Mouse (Mus musculus) CH12.LX (cell line): ENCODE measurements at regions not wholly inside any gene's neighbourhood (a gene's known extent, or its start where the extent isn't known, plus 50 kb on each side); places are given as distances from the start of the nearest gene placed in this dataset.
"Not testable (repeated sequence)": the region's sequence is repeated elsewhere in the genome, so short reads cannot be mapped to it uniquely, and the experiment has no call there.

Experiments used
- DNase-seq: peaks from one replicate; pipeline ENCODE4 v3.0.0-alpha.2; 2013; ENCODE audit errors: extremely low read depth
- H3K27ac ChIP-seq: 2 replicates; pipeline ENCODE4 v1.5.1; 2012; ENCODE audit warnings: low read depth, mild to moderate bottlenecking, control low read depth, moderate library complexity; ENCODE audit not compliant: insufficient read depth
- H3K27me3 ChIP-seq: replicated peaks from 2 replicates; pipeline ENCODE3; 2012; ENCODE audit warnings: inconsistent platforms
- H3K36me3 ChIP-seq, 2 experiments: replicated peaks in 1 of 2; 2 replicates each; pipeline versions ENCODE3 to v1.6.1; 2012; ENCODE audit warnings: inconsistent platforms in 1 of 2, low read length in 1 of 2, mild to moderate bottlenecking in 1 of 2, mixed read lengths in 1 of 2, moderate library complexity in 1 of 2; ENCODE audit not compliant: control insufficient read depth in 1 of 2, insufficient read depth in 1 of 2
- H3K4me1 ChIP-seq, 2 experiments: 2 replicates each; pipeline ENCODE4 v1.6.1; 2012; ENCODE audit warnings: inconsistent platforms in 1 of 2, moderate library complexity in 1 of 2; ENCODE audit not compliant: insufficient read depth in 2 of 2, control insufficient read depth in 1 of 2
- H3K4me2 ChIP-seq: 2 replicates; pipeline ENCODE4 v1.6.1; 2012; ENCODE audit warnings: low read depth, mild to moderate bottlenecking, control low read depth; ENCODE audit not compliant: poor library complexity, insufficient read depth, severe bottlenecking
- H3K4me3 ChIP-seq, 3 experiments: fragments of 150-350 bp in 1 of 3; sonication (generic) in 1 of 3; replicated peaks in 1 of 3; 2 replicates each; pipeline versions ENCODE3 to v1.5.1; 2011 to 2012; ENCODE audit warnings: low read depth in 2 of 3, low read length in 2 of 3, mild to moderate bottlenecking in 2 of 3, moderate library complexity in 2 of 3, control low read depth in 1 of 3, improper control_type of control experiment in 1 of 3, inconsistent platforms in 1 of 3, mixed read lengths in 1 of 3; ENCODE audit not compliant: poor library complexity in 1 of 3
- H3K79me2 ChIP-seq: replicated peaks from 2 replicates; pipeline ENCODE4 v1.6.1; 2012; ENCODE audit warnings: mild to moderate bottlenecking, moderate library complexity; ENCODE audit not compliant: control insufficient read depth, poor library complexity, insufficient read depth, severe bottlenecking; ENCODE audit errors: extremely low read depth
- H3K9ac ChIP-seq: 2 replicates; pipeline ENCODE4 v1.6.1; 2012; ENCODE audit warnings: low read depth, mild to moderate bottlenecking, control low read depth, moderate library complexity; ENCODE audit not compliant: insufficient read depth
- H3K9me3 ChIP-seq: replicated peaks from 2 replicates; pipeline ENCODE3; 2012; ENCODE audit warnings: low read length, inconsistent platforms, mixed read lengths
- CHD1 ChIP-seq: IDR thresholded peaks from 2 replicates; pipeline ENCODE4 v1.6.1; 2012; ENCODE audit warnings: low read depth, low read length, improper control_type of control experiment, inconsistent platforms
- CHD2 ChIP-seq: IDR thresholded peaks from 2 replicates; pipeline ENCODE4 v1.6.1; 2011; ENCODE audit warnings: low read length, improper control_type of control experiment
- EP300 ChIP-seq: IDR thresholded peaks from 2 replicates; pipeline ENCODE4 v1.6.1; 2011; ENCODE audit warnings: low read length, improper control_type of control experiment
- ETS1 ChIP-seq: conservative IDR thresholded peaks from 2 replicates; pipeline ENCODE4 v1.6.1; 2012; ENCODE audit warnings: low read depth, mild to moderate bottlenecking, inconsistent platforms, low read length, improper control_type of control experiment, moderate library complexity
- GABPA ChIP-seq: IDR thresholded peaks from 2 replicates; pipeline ENCODE4 v1.6.1; 2012; ENCODE audit warnings: low read depth, low read length, improper control_type of control experiment, inconsistent platforms; ENCODE audit not compliant: insufficient replicate concordance
- MAFK ChIP-seq: IDR thresholded peaks from 2 replicates; pipeline ENCODE4 v1.6.1; 2011; ENCODE audit warnings: low read length, improper control_type of control experiment; ENCODE audit not compliant: insufficient replicate concordance
- MAX ChIP-seq: IDR thresholded peaks from 2 replicates; pipeline ENCODE4 v1.6.1; 2011; ENCODE audit warnings: low read length, improper control_type of control experiment
- MAZ ChIP-seq: IDR thresholded peaks from 2 replicates; pipeline ENCODE4 v1.6.1; 2012; ENCODE audit warnings: low read depth, mild to moderate bottlenecking, inconsistent platforms, low read length, improper control_type of control experiment, moderate library complexity
- MXI1 ChIP-seq: IDR thresholded peaks from 2 replicates; pipeline ENCODE4 v1.6.1; 2011; ENCODE audit warnings: mild to moderate bottlenecking, low read depth, low read length, improper control_type of control experiment
- NELFE ChIP-seq: IDR thresholded peaks from 2 replicates; pipeline ENCODE4 v1.6.1; 2011; ENCODE audit warnings: low read depth, low read length, improper control_type of control experiment
- PAX5 ChIP-seq: IDR thresholded peaks from 2 replicates; pipeline ENCODE4 v1.6.1; 2012; ENCODE audit warnings: low read length, inconsistent platforms, mixed read lengths
- POLR2AphosphoS2 ChIP-seq: IDR thresholded peaks from 2 replicates; pipeline ENCODE4 v1.6.1; 2011; ENCODE audit warnings: low read depth, low read length, improper control_type of control experiment
- RAD21 ChIP-seq: IDR thresholded peaks from 2 replicates; pipeline ENCODE4 v1.6.1; 2011; ENCODE audit warnings: low read depth, mild to moderate bottlenecking, low read length, improper control_type of control experiment, moderate library complexity
- RCOR1 ChIP-seq: conservative IDR thresholded peaks from 2 replicates; pipeline ENCODE4 v1.6.1; 2012; ENCODE audit warnings: low read depth, mild to moderate bottlenecking, inconsistent platforms, low read length, improper control_type of control experiment
- UBTF ChIP-seq: IDR thresholded peaks from 2 replicates; pipeline ENCODE4 v1.6.1; 2012; ENCODE audit warnings: low read depth, mild to moderate bottlenecking, inconsistent platforms, low read length, improper control_type of control experiment, moderate library complexity
- USF1 ChIP-seq: IDR thresholded peaks from 2 replicates; pipeline ENCODE4 v1.6.1; 2014; ENCODE audit warnings: low read depth, mild to moderate bottlenecking, inconsistent platforms, low read length, improper control_type of control experiment
- USF2 ChIP-seq: conservative IDR thresholded peaks from 2 replicates; pipeline ENCODE4 v1.6.1; 2011; ENCODE audit warnings: low read depth, low read length, improper control_type of control experiment
- ZC3H11A ChIP-seq: IDR thresholded peaks from 2 replicates; pipeline ENCODE4 v1.6.1; 2012; ENCODE audit warnings: low read depth, mild to moderate bottlenecking, inconsistent platforms, low read length, improper control_type of control experiment
- ZKSCAN1 ChIP-seq: IDR thresholded peaks from 2 replicates; pipeline ENCODE4 v1.6.1; 2012; ENCODE audit warnings: low read depth, inconsistent platforms, low read length, improper control_type of control experiment, borderline replicate concordance
- ZNF384 ChIP-seq: IDR thresholded peaks from 2 replicates; pipeline ENCODE4 v1.6.1; 2012; ENCODE audit warnings: low read depth, low read length, improper control_type of control experiment, inconsistent platforms
- dilution Hi-C: fragments of 300-500 bp; cut with MboI; formaldehyde crosslinking; loops from 2 replicates; pipeline ENCODE4 v1.14.3; 2020; ENCODE audit warnings: low sequenced_read_pairs; ENCODE audit not compliant: extremely low pct_unique_long_range_greater_than_20kb, extremely low pct_ligation_motif_present
- in situ Hi-C: fragments of 300-500 bp; cut with MboI; formaldehyde crosslinking; loops from 3 replicates; pipeline ENCODE4 v1.14.3; 2019; ENCODE audit warnings: low sequenced_read_pairs, low pct_ligation_motif_present, low pct_unique_long_range_greater_than_20kb, mixed read lengths

- no peaks in the 10 kb centered on the region for H3K27me3 ChIP-seq
- no peaks in the 10 kb centered on the region for H3K9me3 ChIP-seq
- H3K4me2 ChIP-seq = no peak overlapping the region
- dilution Hi-C loops = no loop called here
- no peaks in the 10 kb centered on the region; a peak in 1 of 4 replicates for H3K4me1 ChIP-seq
- no peak overlapping the region for H3K4me3 ChIP-seq
- H3K27ac ChIP-seq = no peak overlapping the region
- in situ Hi-C loops = no loop called here
- H3K79me2 ChIP-seq = no peaks in the 10 kb centered on the region
- TF ChIP-seq POLR2AphosphoS2 (no peak), ETS1 (no peak), GABPA (no peak), MAX (no peak), USF2 (no peak), CHD2 (no peak), MAFK (no peak), UBTF (no peak), PAX5 (no peak), RCOR1 (no peak), MXI1 (no peak), EP300 (no peak), ZKSCAN1 (no peak), MAZ (no peak)
- H3K36me3 ChIP-seq = no peaks in the 10 kb centered on the region
- DNase-seq = no peak
- H3K9ac ChIP-seq = no peak overlapping the region
Measured at GRCm38 (mm10) chr6:95053717-95054382, 63.2 kb upstream of the Kbtbd8 start.

GRCm38 (mm10) chr6:95041351-95041750, 75.7 kb upstream of the Kbtbd8 start:
- H3K36me3 ChIP-seq, DNase-seq, in situ Hi-C loops, H3K27ac ChIP-seq, H3K9me3 ChIP-seq, dilution Hi-C loops, H3K4me2 ChIP-seq, H3K27me3 ChIP-seq, H3K4me3 ChIP-seq, H3K9ac ChIP-seq, H3K79me2 ChIP-seq, H3K4me1 ChIP-seq: not testable (repeated sequence)

- in situ Hi-C loops (no loop called here), dilution Hi-C loops (no loop called here)
- H3K4me3 ChIP-seq = no peak overlapping the region
- no peaks in the 10 kb centered on the region for H3K36me3 ChIP-seq
- no peak overlapping the region for H3K9ac ChIP-seq
- H3K9me3 ChIP-seq = no peaks in the 10 kb centered on the region
- H3K27ac ChIP-seq = no peak overlapping the region
- H3K27me3 ChIP-seq = no peaks in the 10 kb centered on the region
- DNase-seq = peak; percentile 19
- no peaks in the 10 kb centered on the region for H3K79me2 ChIP-seq
- no peak overlapping the region for H3K4me2 ChIP-seq
- peaks cover 0 to 5% of the 10 kb centered on the region in 2 experiments; a peak in 1 of 4 replicates for H3K4me1 ChIP-seq
- TF ChIP-seq ZNF384 = no peak
- TF ChIP-seq CHD1 = no peak
- no peak for TF ChIP-seq NELFE
- no peak for TF ChIP-seq PAX5
- TF ChIP-seq USF2 = no peak
- no peak for TF ChIP-seq EP300
- no peak for TF ChIP-seq USF1
- no peak for TF ChIP-seq ZC3H11A
- no peak for TF ChIP-seq RAD21
Measured at GRCm38 (mm10) chr6:95024239-95024638, 92.8 kb upstream of the Kbtbd8 start.
